Mouse (Mus musculus) ES-E14 (cell line): ENCODE results near the gene Gm44503. TPM values are rescaled to one million over a fixed set of nuclear protein-coding genes. Genes with fewer than 3 reads are reported as not detected.

ENCODE experiments used
- DNase-seq: peaks from one replicate; pipeline ENCODE4 v3.0.0-alpha.2; 2013; ENCODE audit warnings: low read depth, low spot score
- H3K27ac ChIP-seq: 2 replicates; pipeline ENCODE4 v1.5.1; 2012; ENCODE audit warnings: low read depth, mild to moderate bottlenecking, low read length, moderate library complexity, mixed read lengths; ENCODE audit not compliant: poor library complexity, insufficient read depth, severe bottlenecking
- H3K36me3 ChIP-seq: 2 replicates; pipeline ENCODE4 v1.6.1; 2012; ENCODE audit warnings: mild to moderate bottlenecking, low read length, moderate library complexity, mixed read lengths; ENCODE audit not compliant: control insufficient read depth, poor library complexity, insufficient read depth, severe bottlenecking
- H3K4me1 ChIP-seq, 2 experiments: fragments of 150-350 bp in 1 of 2; sonication (generic) in 1 of 2; 2 replicates each; pipeline ENCODE4 v1.6.1; 2012; ENCODE audit warnings: low read length in 2 of 2, mild to moderate bottlenecking in 1 of 2, mixed read lengths in 1 of 2; ENCODE audit not compliant: control insufficient read depth in 2 of 2, insufficient read depth in 2 of 2, poor library complexity in 1 of 2
- H3K4me3 ChIP-seq, 2 experiments: fragments of 150-350 bp in 1 of 2; sonication (generic) in 1 of 2; 2 replicates each; pipeline ENCODE4 v1.5.1; 2012; ENCODE audit warnings: low read length in 2 of 2, low read depth in 1 of 2, mild to moderate bottlenecking in 1 of 2, mixed read lengths in 1 of 2; ENCODE audit not compliant: insufficient read depth in 1 of 2, poor library complexity in 1 of 2, severe bottlenecking in 1 of 2
- H3K9ac ChIP-seq: 2 replicates; pipeline ENCODE4 v1.6.1; 2012; ENCODE audit warnings: low read depth, mild to moderate bottlenecking, low read length, mixed read lengths; ENCODE audit not compliant: poor library complexity, insufficient read depth, severe bottlenecking
- H3K9me3 ChIP-seq: fragments of 150-350 bp; sonication (generic); 2 replicates; pipeline ENCODE4 v1.6.1; 2012; ENCODE audit warnings: low read depth, mild to moderate bottlenecking, low read length; ENCODE audit not compliant: control insufficient read depth, insufficient read depth
- CHD2 ChIP-seq: IDR thresholded peaks from 2 replicates; pipeline ENCODE4 v1.6.1; 2014; ENCODE audit warnings: mild to moderate bottlenecking, low read depth, low read length, inconsistent platforms
- HCFC1 ChIP-seq: IDR thresholded peaks from 2 replicates; pipeline ENCODE4 v1.6.1; 2012; ENCODE audit warnings: low read length, inconsistent platforms, borderline replicate concordance; ENCODE audit not compliant: insufficient read depth
- MAFK ChIP-seq: IDR thresholded peaks from 2 replicates; pipeline ENCODE4 v1.6.1; 2014; ENCODE audit warnings: mild to moderate bottlenecking, low read depth, low read length, inconsistent platforms; ENCODE audit not compliant: insufficient read depth
- ZC3H11A ChIP-seq: IDR thresholded peaks from 2 replicates; pipeline ENCODE4 v1.6.1; 2012; ENCODE audit warnings: low read depth, mild to moderate bottlenecking, inconsistent platforms, low read length, borderline replicate concordance
- ZNF384 ChIP-seq: IDR thresholded peaks from 2 replicates; pipeline ENCODE4 v1.6.1; 2012; ENCODE audit warnings: low read depth, low read length, inconsistent platforms
- in situ Hi-C, 2 experiments: fragments of 600-800 bp; cut with MboI; formaldehyde crosslinking; loops; one replicate each; pipeline ENCODE4 v1.15.1; 2025; ENCODE audit warnings: low sequenced_read_pairs in 2 of 2, inconsistent platforms in 1 of 2; ENCODE audit not compliant: unreplicated experiment in 2 of 2
- total RNA-seq: library from RNA; depleted of rRNA; stranded (reverse); fragments of 300-350 nt; gene quantifications from 2 replicates; pipeline ENCODE4 v1.2.3, GENCODE M21; 2012; rRNA removed

Gm44503 gene
- total RNA-seq, 1 experiment = 0.04 TPM

- H3K4me3 ChIP-seq = peak overlapping the region in 1 of 2 experiments; percentile 48; a peak in 2 of 4 replicates
- H3K36me3 ChIP-seq = no peaks in the 10 kb centered on the region
- peak overlapping the region; percentile 47; the same call in 1 of the 2 replicates for H3K9ac ChIP-seq
- H3K9me3 ChIP-seq = no peaks in the 10 kb centered on the region
- peaks cover 10 to 19% of the 10 kb centered on the region in 2 experiments; a peak in 3 of 4 replicates for H3K4me1 ChIP-seq
- no peak for DNase-seq
- H3K27ac ChIP-seq = no peak overlapping the region; the same call in 1 of the 2 replicates
- no peak for TF ChIP-seq ZC3H11A
- no peak for TF ChIP-seq ZNF384
- no peak for TF ChIP-seq HCFC1
- no peak for TF ChIP-seq CHD2
- no peak for TF ChIP-seq MAFK
- in situ Hi-C loops = no loop called here
Measured at GRCm38 (mm10) chr9:73063621-73064290, 105.1 kb downstream of the Gm44503 start.

Other genes with a start within 250 kb of the Gm44503 start
- gene Prtg, start 152.0 kb upstream of the Gm44503 start, total RNA-seq = 28.8 and 31.1 TPM in 2 replicates
- 0.42 and 0.58 TPM in 2 replicates for gene Pygo1, start 33.2 kb upstream of the Gm44503 start, total RNA-seq
- 1.2 and 1.4 TPM in 2 replicates for gene Dyx1c1, start 67 bp upstream of the Gm44503 start, total RNA-seq
- gene Ccpg1os, start 26.5 kb downstream of the Gm44503 start, total RNA-seq = 5.1 and 7.1 TPM in 2 replicates
- 31.3 and 45.2 TPM in 2 replicates for gene Ccpg1, start 26.6 kb downstream of the Gm44503 start, total RNA-seq
- gene Pigb, start 81.5 kb downstream of the Gm44503 start, total RNA-seq = 14.9 and 18.0 TPM in 2 replicates
- gene Rab27a, start 86.0 kb downstream of the Gm44503 start, total RNA-seq = 4.6 and 7.5 TPM in 2 replicates
- gene Khdc3, start 143.0 kb downstream of the Gm44503 start, total RNA-seq = 19.9 and 48.1 TPM in 2 replicates
- gene Gm20509, start 143.6 kb downstream of the Gm44503 start, total RNA-seq = not detected in 2 replicates
- 115 and 147 TPM in 2 replicates for gene Rsl24d1, start 154.6 kb downstream of the Gm44503 start, total RNA-seq